Mouse (Mus musculus) megakaryocyte progenitor cell, adult 5-6 weeks (primary cell): Measurements from ENCODE around the gene Chd5. TPM values are rescaled to one million over a fixed set of nuclear protein-coding genes. Genes with fewer than 3 reads are reported as not detected.

Experiments used
- ATAC-seq: replicated peaks from 2 replicates; pipeline ENCODE4 v1.8.0; 2016; ENCODE audit warnings: mild to moderate bottlenecking, moderate TSS enrichment, inconsistent platforms; ENCODE audit not compliant: poor library complexity
- total RNA-seq, 2 experiments: library from RNA; stranded (forward) in 1 of 2; stranded (reverse) in 1 of 2; fragments of 157-497, 149-512 nt in 1 of 2; fragments of 200-1000 nt in 1 of 2; gene quantifications; 2 replicates each; pipeline versions ENCODE4 v1.2.3 to v1.2.4; 2015 to 2017

Gene Chd5
- total RNA-seq, 2 experiments from 2014 or later: 0.08 TPM; not detected in 1

DNA sequence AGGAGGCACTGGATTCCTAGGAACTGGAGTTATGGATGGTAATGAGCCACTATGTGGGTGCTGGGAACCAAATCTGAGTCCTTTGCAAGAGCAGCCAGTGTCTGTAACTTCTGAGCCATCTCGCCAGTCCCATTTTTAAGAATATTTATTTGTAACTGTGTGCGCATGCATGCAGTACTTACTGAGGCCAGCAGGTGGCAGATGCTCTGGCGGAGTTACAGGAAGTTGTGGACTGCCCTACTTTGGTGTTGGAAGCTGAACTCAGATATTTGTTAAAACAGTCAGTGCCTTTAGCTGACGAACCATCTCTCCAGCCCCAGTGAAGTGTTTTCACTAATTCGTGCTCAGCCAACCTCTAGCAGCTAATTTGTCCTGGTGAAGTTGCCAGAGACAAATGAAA, 86.5 kb downstream of the Chd5 start:
- peak; percentile 42 for ATAC-seq

DNA sequence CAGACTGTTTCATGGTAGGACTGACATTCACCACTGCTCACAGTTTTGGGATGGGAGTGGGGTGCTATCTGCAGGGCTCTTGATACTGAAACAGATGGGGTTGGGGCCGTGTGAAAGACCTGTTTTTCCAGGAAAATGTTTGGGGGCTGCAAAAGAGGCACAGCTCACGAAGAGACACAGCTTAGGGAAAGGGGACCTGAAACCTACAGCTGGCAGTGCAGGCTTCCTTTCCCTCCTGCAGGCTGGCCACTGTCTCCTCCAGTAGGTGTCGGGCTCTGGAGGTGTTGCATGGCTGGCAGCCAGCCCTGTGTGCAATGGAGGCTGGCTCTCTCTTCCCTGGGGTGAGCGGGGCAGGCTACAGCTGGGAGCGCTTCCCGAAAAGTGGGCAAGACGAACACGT, 89.8 kb downstream of the Chd5 start:
- 0 out of 2 replicates have a peak, but pooled peaks have one; percentile 17 for ATAC-seq

- peak; percentile 51 for ATAC-seq
Measured at GRCm38 (mm10) chr4:152432308-152432707, 93.9 kb downstream of the Chd5 start.

DNA sequence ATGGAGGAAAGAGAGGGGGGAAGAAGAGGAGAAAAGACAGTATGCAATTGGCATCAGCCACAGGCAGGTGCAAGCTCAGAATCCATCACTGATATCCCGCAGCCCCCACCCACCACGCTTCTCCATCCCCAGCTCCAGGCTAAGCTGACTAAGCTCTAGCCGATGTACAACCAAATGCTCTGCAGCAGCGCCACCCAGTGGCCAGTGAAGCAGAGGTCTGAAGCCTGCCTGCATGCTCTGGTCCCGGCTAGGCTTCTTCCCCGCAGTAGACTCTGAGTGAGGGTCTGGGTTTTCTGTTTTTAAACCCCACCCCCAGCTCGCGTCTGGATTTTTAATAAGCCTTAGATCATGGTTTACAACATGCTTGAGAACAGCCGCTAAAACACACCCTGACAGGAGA, 96.4 kb downstream of the Chd5 start:
- peak; percentile 85 for ATAC-seq

DNA sequence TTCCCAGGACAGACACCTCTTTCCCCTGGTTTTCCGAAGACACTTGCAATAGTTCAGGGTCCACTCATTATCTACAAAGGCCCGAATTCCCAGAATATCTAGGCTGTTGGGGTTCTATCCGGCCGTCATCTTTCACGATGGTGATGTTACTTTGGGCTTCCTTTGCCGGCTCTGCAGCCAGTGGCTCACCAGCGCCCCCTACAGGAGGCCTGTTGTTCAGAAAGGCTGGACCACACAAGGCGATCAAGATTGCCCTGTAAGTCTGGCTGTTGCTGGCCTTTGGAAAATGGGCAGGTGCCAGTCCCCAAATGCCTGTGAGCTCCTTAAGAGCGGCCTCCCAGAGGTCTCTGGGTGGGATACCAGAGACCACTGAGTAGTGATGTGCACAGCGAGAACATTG, 96.8 kb downstream of the Chd5 start:
- ATAC-seq: peak; percentile 76

Other genes with a start within 250 kb of the Chd5 start
- 1.5 TPM in 1 of 2 replicates, not detected in the other for gene Tnfrsf25, start 222.7 kb upstream of the Chd5 start, total RNA-seq (2015)
- gene Tnfrsf25, start 222.7 kb upstream of the Chd5 start, total RNA-seq (2017): 0.10 TPM in 1 of 2 replicates, not detected in the other
- gene Espn, start 186.3 kb upstream of the Chd5 start, total RNA-seq (2015): 1.1 and 1.3 TPM in 2 replicates
- 0.91 TPM in 1 of 2 replicates, not detected in the other for gene Espn, start 186.3 kb upstream of the Chd5 start, total RNA-seq (2017)
- not detected in 2 replicates for gene Hes2, start 179.8 kb upstream of the Chd5 start, total RNA-seq (2015)
- gene Hes2, start 179.8 kb upstream of the Chd5 start, total RNA-seq (2017): not detected in 2 replicates
- gene Acot7, start 160.5 kb upstream of the Chd5 start, total RNA-seq (2015): 75.9 and 76.7 TPM in 2 replicates
- 72.6 and 79.3 TPM in 2 replicates for gene Acot7, start 160.5 kb upstream of the Chd5 start, total RNA-seq (2017)
- 0.12 and 0.76 TPM in 2 replicates for gene Gpr153, start 64.4 kb upstream of the Chd5 start, total RNA-seq (2015)
- not detected in 2 replicates for gene Gpr153, start 64.4 kb upstream of the Chd5 start, total RNA-seq (2017)
- gene Hes3, start 47.0 kb upstream of the Chd5 start, total RNA-seq (2015): not detected in 2 replicates
- gene Hes3, start 47.0 kb upstream of the Chd5 start, total RNA-seq (2017): not detected in 2 replicates
- gene Icmt, start 41.4 kb upstream of the Chd5 start, total RNA-seq (2015): 7.9 and 12.1 TPM in 2 replicates
- 11.5 and 14.8 TPM in 2 replicates for gene Icmt, start 41.4 kb upstream of the Chd5 start, total RNA-seq (2017)
- gene Rnf207, start 19.7 kb upstream of the Chd5 start, total RNA-seq (2015): 0.12 TPM in 1 of 2 replicates, not detected in the other
- not detected in 2 replicates for gene Rnf207, start 19.7 kb upstream of the Chd5 start, total RNA-seq (2017)
- gene Rpl22, start 12.9 kb upstream of the Chd5 start, total RNA-seq (2015): 1,636 and 1,708 TPM in 2 replicates
- gene Rpl22, start 12.9 kb upstream of the Chd5 start, total RNA-seq (2017): 3,182 and 3,570 TPM in 2 replicates
- 0.39 and 0.72 TPM in 2 replicates for gene Nphp4, start 138.1 kb downstream of the Chd5 start, total RNA-seq (2015)
- 0.12 and 0.14 TPM in 2 replicates for gene Nphp4, start 138.1 kb downstream of the Chd5 start, total RNA-seq (2017)
- 39.8 and 46.3 TPM in 2 replicates for gene Kcnab2, start 139.2 kb downstream of the Chd5 start, total RNA-seq (2015)
- 75.2 and 84.8 TPM in 2 replicates for gene Kcnab2, start 139.2 kb downstream of the Chd5 start, total RNA-seq (2017)